Mouse (Mus musculus) colon, adult 2 months (tissue): ENCODE measurements around the gene Gm26897. TPM values are rescaled to one million over a fixed set of nuclear protein-coding genes. Genes with fewer than 3 reads are reported as not detected.

Source experiments
- polyA plus RNA-seq: library from polyadenylated mRNA; depleted of rRNA; stranded (reverse); fragments of >200 nt; gene quantifications from 2 replicates; pipeline ENCODE4 v1.2.3, GENCODE M21; 2012; rRNA removed

Gm26897 gene
- polyA plus RNA-seq: not detected in 2 replicates

DNA sequence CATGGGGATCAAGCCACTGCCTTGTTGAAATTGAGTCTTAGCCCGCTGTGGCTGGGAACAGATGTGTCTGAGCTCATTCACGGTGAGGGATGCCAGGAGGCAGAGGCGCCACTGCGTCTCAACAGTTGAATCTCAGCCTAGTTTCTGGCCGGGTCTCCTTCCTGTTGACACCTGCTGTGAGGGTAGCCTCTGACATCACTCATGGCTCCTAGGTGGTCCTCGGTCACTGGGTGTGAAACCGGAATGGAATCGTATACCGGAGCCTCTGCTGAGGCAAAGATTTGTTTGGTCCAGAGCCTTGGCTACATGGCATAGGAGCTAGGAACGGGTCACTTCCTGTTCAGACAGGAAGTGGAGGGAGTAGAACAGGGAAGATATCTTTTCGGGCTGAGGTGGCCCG is at the start of gene Gm26897:
Gene Gm26897 (plus strand): TSS at position 74 of the 400 bp plus-strand sequence.

